Mouse (Mus musculus) forebrain, embryonic 16.5 days (tissue): Measurements from ENCODE around the gene Fam118a. TPM values are rescaled to one million over a fixed set of nuclear protein-coding genes. Genes with fewer than 3 reads are reported as not detected.
"Not testable (repeated sequence)": the region's sequence is repeated elsewhere in the genome, so short reads cannot be mapped to it uniquely, and the experiment has no call there.

Experiments used
- ATAC-seq: fragments of 200-750 bp; cut with Nextera tagmentation; 2 replicates; pipeline ENCODE4 v1.8.0; 2017; ENCODE audit warnings: mild to moderate bottlenecking, moderate library complexity
- H3K27ac ChIP-seq: fragments of 300-500 bp; sonication (generic); 2 replicates; pipeline ENCODE4 v1.5.1; 2014; ENCODE audit warnings: low read length, control low read depth
- H3K27me3 ChIP-seq: fragments of 300-500 bp; sonication (generic); replicated peaks from 2 replicates; pipeline ENCODE4 v1.6.1; 2014; ENCODE audit warnings: low read length; ENCODE audit not compliant: control insufficient read depth, insufficient read depth
- H3K36me3 ChIP-seq: fragments of 300-500 bp; sonication (generic); 2 replicates; pipeline ENCODE4 v1.6.1; 2014; ENCODE audit not compliant: control insufficient read depth, insufficient read depth
- H3K4me1 ChIP-seq: fragments of 300-500 bp; sonication (generic); replicated peaks from 2 replicates; pipeline ENCODE4 v1.6.1; 2014; ENCODE audit warnings: low read length; ENCODE audit not compliant: control insufficient read depth, insufficient read depth
- H3K4me2 ChIP-seq: fragments of 300-500 bp; sonication (generic); 2 replicates; pipeline ENCODE4 v1.6.1; 2014; ENCODE audit warnings: mild to moderate bottlenecking, low read length, control low read depth
- H3K4me3 ChIP-seq: fragments of 300-500 bp; sonication (generic); replicated peaks from 2 replicates; pipeline ENCODE4 v1.5.1; 2014; ENCODE audit warnings: mild to moderate bottlenecking, low read length, control low read depth
- H3K9ac ChIP-seq: fragments of 300-500 bp; sonication (generic); replicated peaks from 2 replicates; pipeline ENCODE4 v1.6.1; 2014; ENCODE audit warnings: low read depth, low read length, control low read depth
- H3K9me3 ChIP-seq: fragments of 300-500 bp; sonication (generic); 2 replicates; pipeline ENCODE4 v1.6.1; 2016; ENCODE audit warnings: low read length; ENCODE audit not compliant: control insufficient read depth
- WGBS: fragments of 180-500 bp; shearing (Covaris S2); extraction: QIAGEN DNeasy Blood & Tissue Kit; methylation state at CpG from one replicate; pipeline ENCODE4 v1.1.7; 2014; 5-methylcytosine and 5-hydroxymethylcytosine counted together
- polyA plus RNA-seq: library from polyadenylated mRNA; unstranded; fragments of >200 nt; fragmentation: Nextera tagmentation; extraction: Ambion mirVana; gene quantifications from 2 replicates; pipeline ENCODE4 v1.2.1, GENCODE M21; 2015

Fam118a gene
- 35.3 and 38.9 TPM in 2 replicates for polyA plus RNA-seq

- not testable (repeated sequence) for H3K4me2 ChIP-seq, H3K9me3 ChIP-seq, H3K27me3 ChIP-seq, H3K4me1 ChIP-seq, H3K9ac ChIP-seq, H3K36me3 ChIP-seq, H3K4me3 ChIP-seq, H3K27ac ChIP-seq, ATAC-seq
- 44% methylated on average over 1 of the region's 1 CpGs for WGBS
These were observed at the start of gene Fam118a for GRCm38 (mm10) chr15:85028648-85029047. Gene Fam118a (plus strand): TSS chr15:85028948.

GRCm38 (mm10) chr15:84981609-84982313, 47.0 kb upstream of the Fam118a start:
- Histone ChIP-seq H3K27me3 (no peaks in the 10 kb centered on the region), H3K4me2 (no peak overlapping the region), H3K9me3 (no peaks in the 10 kb centered on the region), H3K9ac (no peak overlapping the region), H3K4me3 (no peak overlapping the region), H3K4me1 (peaks cover 31% of the 10 kb centered on the region), H3K27ac (no peak overlapping the region), H3K36me3 (no peaks in the 10 kb centered on the region)
- 87% methylated on average over 9 of the region's 9 CpGs for WGBS
- no peak for ATAC-seq

GRCm38 (mm10) chr15:84982888-84983287, 45.9 kb upstream of the Fam118a start:
- Histone ChIP-seq H3K36me3 (no peaks in the 10 kb centered on the region), H3K9ac (no peak overlapping the region), H3K27me3 (no peaks in the 10 kb centered on the region), H3K4me2 (no peak overlapping the region), H3K9me3 (no peaks in the 10 kb centered on the region), H3K27ac (no peak overlapping the region), H3K4me1 (peaks cover 33% of the 10 kb centered on the region), H3K4me3 (no peak overlapping the region)
- no peak for ATAC-seq
- WGBS, result 83% methylated on average over 3 of the region's 3 CpGs

- Histone ChIP-seq H3K4me3 (no peak overlapping the region), H3K4me2 (no peak overlapping the region), H3K36me3 (no peaks in the 10 kb centered on the region), H3K9me3 (no peaks in the 10 kb centered on the region), H3K27ac (no peak overlapping the region), H3K9ac (no peak overlapping the region), H3K27me3 (no peaks in the 10 kb centered on the region), H3K4me1 (peaks cover 38% of the 10 kb centered on the region)
- WGBS, result 88% methylated on average over 7 of the region's 7 CpGs
- ATAC-seq, result no peak
These were observed 45.0 kb upstream of the Fam118a start for GRCm38 (mm10) chr15:84983721-84984120.

- Histone ChIP-seq H3K4me1 (peaks cover 51% of the 10 kb centered on the region), H3K4me2 (peak overlapping the region; percentile 80), H3K4me3 (no peak overlapping the region), H3K9me3 (no peaks in the 10 kb centered on the region), H3K27ac (no peak overlapping the region), H3K27me3 (no peaks in the 10 kb centered on the region), H3K36me3 (no peaks in the 10 kb centered on the region), H3K9ac (0 out of 2 replicates have a peak overlapping the region, but pooled peaks have one; percentile 10)
- ATAC-seq, result no peak
- 87% methylated on average over 12 of the region's 12 CpGs for WGBS
These were observed 43.1 kb upstream of the Fam118a start for GRCm38 (mm10) chr15:84985516-84986160.

GRCm38 (mm10) chr15:84986171-84987019, 42.4 kb upstream of the Fam118a start:
- peaks cover 51% of the 10 kb centered on the region for H3K4me1 ChIP-seq
- no peaks in the 10 kb centered on the region for H3K9me3 ChIP-seq
- H3K4me3 ChIP-seq, result peak overlapping the region; percentile 90
- H3K36me3 ChIP-seq, result no peaks in the 10 kb centered on the region
- peak overlapping the region; percentile 80 for H3K4me2 ChIP-seq
- H3K27ac ChIP-seq, result no peak overlapping the region
- H3K27me3 ChIP-seq, result no peaks in the 10 kb centered on the region
- 70% methylated on average over 4 of the region's 4 CpGs for WGBS
- no peak for ATAC-seq
- peak overlapping the region; percentile 76 for H3K9ac ChIP-seq

- under 1% methylated on average over 53 of the region's 53 CpGs for WGBS
- ATAC-seq, result peak; percentile 45
- H3K27ac ChIP-seq, result peak overlapping the region; percentile 51
These were observed 41.5 kb upstream of the Fam118a start for GRCm38 (mm10) chr15:84987020-84987815.

GRCm38 (mm10) chr15:84987874-84988825, 40.6 kb upstream of the Fam118a start, which contains the start of gene 5031439G07Rik:
Gene 5031439G07Rik (minus strand): TSS chr15:84988551.
- peak within 1 kb of the TSS; percentile 90 for H3K4me3 ChIP-seq
- peak within 1 kb of the TSS; percentile 80 for H3K4me2 ChIP-seq
- H3K9me3 ChIP-seq, result no peaks in the 10 kb centered on the region
- 2% methylated on average over 56 of the region's 59 CpGs for WGBS
- peaks cover 49% of the 10 kb centered on the region for H3K4me1 ChIP-seq
- no peaks in the 10 kb centered on the region for H3K36me3 ChIP-seq
- no peaks in the 10 kb centered on the region for H3K27me3 ChIP-seq
- peak within 1 kb of the TSS; percentile 51 for H3K27ac ChIP-seq
- peak; percentile 90 for ATAC-seq
- peak within 1 kb of the TSS; percentile 76 for H3K9ac ChIP-seq

More at GRCm38 (mm10) chr15:84987020-84987815, 41.5 kb upstream of the Fam118a start:
- H3K4me3 ChIP-seq, result peak overlapping the region; percentile 90
- peak overlapping the region; percentile 76 for H3K9ac ChIP-seq
- no peaks in the 10 kb centered on the region for H3K36me3 ChIP-seq
- H3K27me3 ChIP-seq, result no peaks in the 10 kb centered on the region
- H3K9me3 ChIP-seq, result no peaks in the 10 kb centered on the region
- H3K4me2 ChIP-seq, result peak overlapping the region; percentile 80
- peaks cover 51% of the 10 kb centered on the region for H3K4me1 ChIP-seq
